Mouse (Mus musculus) midbrain, embryonic 16.5 days (tissue): ENCODE results near the gene Tmem108. TPM values are rescaled to one million over a fixed set of nuclear protein-coding genes. Genes with fewer than 3 reads are reported as not detected.

Source experiments
- ATAC-seq: fragments of 200-750 bp; cut with Nextera tagmentation; 2 replicates; pipeline ENCODE4 v1.8.0; 2017; ENCODE audit warnings: moderate TSS enrichment
- H3K27ac ChIP-seq: fragments of 300-500 bp; sonication (generic); 2 replicates; pipeline ENCODE4 v1.5.1; 2014; ENCODE audit warnings: mild to moderate bottlenecking, low read length, mixed read lengths
- H3K27me3 ChIP-seq: fragments of 300-500 bp; sonication (generic); 2 replicates; pipeline ENCODE4 v1.6.1; 2014; ENCODE audit warnings: low read depth, low read length, mixed read lengths; ENCODE audit not compliant: control insufficient read depth, insufficient read depth
- H3K36me3 ChIP-seq: fragments of 300-500 bp; sonication (generic); 2 replicates; pipeline ENCODE4 v1.6.1; 2014; ENCODE audit warnings: mild to moderate bottlenecking, low read length, moderate library complexity, mixed read lengths; ENCODE audit not compliant: control insufficient read depth, insufficient read depth
- H3K4me1 ChIP-seq: fragments of 300-500 bp; sonication (generic); 2 replicates; pipeline ENCODE4 v1.6.1; 2014; ENCODE audit warnings: mild to moderate bottlenecking, low read length, mixed read lengths; ENCODE audit not compliant: control insufficient read depth, insufficient read depth
- H3K4me2 ChIP-seq: fragments of 300-500 bp; sonication (generic); 2 replicates; pipeline ENCODE4 v1.6.1; 2014; ENCODE audit warnings: mild to moderate bottlenecking, low read length, mixed read lengths
- H3K4me3 ChIP-seq: fragments of 300-500 bp; sonication (generic); 2 replicates; pipeline ENCODE4 v1.5.1; 2014; ENCODE audit warnings: low read depth, mild to moderate bottlenecking, low read length, moderate library complexity, mixed read lengths
- H3K9ac ChIP-seq: fragments of 300-500 bp; sonication (generic); 2 replicates; pipeline ENCODE4 v1.6.1; 2014; ENCODE audit warnings: low read depth, low read length, mixed read lengths
- H3K9me3 ChIP-seq: fragments of 300-500 bp; sonication (generic); replicated peaks from 2 replicates; pipeline ENCODE4 v1.6.1; 2014; ENCODE audit warnings: mild to moderate bottlenecking, low read length, mixed read lengths; ENCODE audit not compliant: control insufficient read depth, poor library complexity, severe bottlenecking
- WGBS: fragments of 180-500 bp; shearing (Covaris S2); extraction: QIAGEN DNeasy Blood & Tissue Kit; methylation state at CpG from one replicate; pipeline ENCODE4 v1.1.7; 2014; 5-methylcytosine and 5-hydroxymethylcytosine counted together
- polyA plus RNA-seq: library from polyadenylated mRNA; unstranded; fragments of >200 nt; fragmentation: Nextera tagmentation; extraction: Ambion mirVana; gene quantifications from 2 replicates; pipeline ENCODE4 v1.2.1, GENCODE M21; 2015

The Tmem108 gene
- polyA plus RNA-seq, 1 experiment from 2014 or later = 28.9 TPM

GRCm38 (mm10) chr9:103557085-103557484, 204.6 kb downstream of the Tmem108 start:
- peaks cover 28% of the 10 kb centered on the region for H3K4me1 ChIP-seq
- no peak overlapping the region for H3K27ac ChIP-seq
- no peaks in the 10 kb centered on the region for H3K36me3 ChIP-seq
- no peak overlapping the region for H3K4me2 ChIP-seq
- ATAC-seq = no peak
- H3K9ac ChIP-seq = no peak overlapping the region
- H3K27me3 ChIP-seq = peaks cover 6% of the 10 kb centered on the region; the same call in 1 of the 2 replicates
- H3K9me3 ChIP-seq = no peaks in the 10 kb centered on the region
- no peak overlapping the region for H3K4me3 ChIP-seq
- 93% methylated on average over 15 of the region's 15 CpGs for WGBS

DNA sequence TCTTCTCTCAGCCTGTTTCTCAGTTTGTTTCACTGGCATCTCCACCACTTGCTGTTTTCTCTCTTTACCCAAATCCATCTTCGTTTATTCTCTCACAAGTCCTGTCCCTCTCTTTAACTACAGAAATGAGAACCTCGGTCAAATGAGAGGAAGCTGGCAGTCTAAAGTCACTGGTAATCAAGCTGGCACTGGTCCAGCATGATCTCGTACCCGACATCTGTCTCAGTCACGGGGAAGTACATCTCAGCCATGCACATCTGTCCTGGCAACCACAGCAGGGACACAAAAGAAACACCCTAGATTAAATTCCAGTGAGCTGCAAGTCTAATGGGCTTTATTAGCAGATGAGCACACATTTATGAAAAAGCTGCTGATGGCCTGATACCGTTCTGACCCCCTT, 206.3 kb downstream of the Tmem108 start:
- H3K36me3 ChIP-seq = no peaks in the 10 kb centered on the region
- H3K27ac ChIP-seq = no peak overlapping the region
- H3K27me3 ChIP-seq = peaks cover 6% of the 10 kb centered on the region; the same call in 1 of the 2 replicates
- 40% methylated on average over 6 of the region's 6 CpGs for WGBS
- no peak overlapping the region for H3K4me2 ChIP-seq
- no peak overlapping the region for H3K4me3 ChIP-seq
- H3K4me1 ChIP-seq = peaks cover 37% of the 10 kb centered on the region
- no peaks in the 10 kb centered on the region for H3K9me3 ChIP-seq
- no peak overlapping the region for H3K9ac ChIP-seq
- no peak for ATAC-seq

GRCm38 (mm10) chr9:103550661-103551248, 210.9 kb downstream of the Tmem108 start:
- no peaks in the 10 kb centered on the region for H3K36me3 ChIP-seq
- peak overlapping the region; percentile 62 for H3K27ac ChIP-seq
- no peaks in the 10 kb centered on the region for H3K9me3 ChIP-seq
- 0 out of 2 replicates have a peak overlapping the region, but pooled peaks have one; percentile 1 for H3K4me3 ChIP-seq
- H3K9ac ChIP-seq = peak overlapping the region; percentile 43
- peak; percentile 43 for ATAC-seq
- H3K4me2 ChIP-seq = peak overlapping the region; percentile 40
- 11% methylated on average over 21 of the region's 21 CpGs for WGBS
- H3K4me1 ChIP-seq = peaks cover 36% of the 10 kb centered on the region
- H3K27me3 ChIP-seq = peaks cover 4% of the 10 kb centered on the region; the same call in 1 of the 2 replicates

DNA sequence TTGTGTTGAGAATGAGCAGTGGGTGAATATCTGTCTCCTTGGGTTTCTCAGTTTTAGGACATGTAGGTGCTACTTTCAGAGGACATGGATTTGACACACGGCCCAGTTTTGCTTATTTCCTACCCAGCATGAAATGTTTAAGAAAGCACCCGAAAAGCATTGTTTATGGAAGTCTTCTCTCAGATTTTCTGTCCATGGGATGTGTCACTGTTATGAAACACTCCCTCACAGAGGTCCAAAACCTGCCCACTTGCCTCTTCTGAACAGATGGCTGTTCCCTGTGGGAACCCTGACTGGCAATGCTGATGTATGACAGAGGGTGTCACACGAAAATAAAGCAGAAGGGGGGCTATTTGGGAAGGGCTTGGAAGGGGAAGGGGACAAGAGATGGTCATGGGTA, 212.5 kb downstream of the Tmem108 start:
- peaks cover 36% of the 10 kb centered on the region for H3K4me1 ChIP-seq
- no peak overlapping the region for H3K4me3 ChIP-seq
- no peak for ATAC-seq

DNA sequence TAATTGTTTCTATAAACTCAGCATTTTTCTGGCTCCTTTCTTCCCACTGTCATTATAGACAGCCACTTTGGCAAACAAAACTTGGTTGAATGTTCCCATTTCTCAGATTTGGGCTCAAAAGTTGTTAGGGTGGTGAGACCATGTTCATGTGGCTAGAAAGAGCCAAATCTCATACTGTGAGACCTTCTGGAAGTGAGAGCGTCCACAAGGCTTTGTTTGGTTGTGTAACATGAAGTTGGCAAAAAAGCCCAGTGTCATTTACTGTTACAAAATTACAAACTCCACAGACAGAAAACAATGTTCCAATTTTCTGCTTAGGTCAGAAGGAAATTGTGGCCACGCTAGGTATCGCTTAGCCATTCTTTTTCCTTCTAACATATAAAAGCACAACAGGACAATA, 213.0 kb downstream of the Tmem108 start:
- H3K9ac ChIP-seq = no peak overlapping the region
- H3K27ac ChIP-seq = no peak overlapping the region
- no peak overlapping the region for H3K4me2 ChIP-seq
- H3K4me3 ChIP-seq = no peak overlapping the region
- no peaks in the 10 kb centered on the region for H3K9me3 ChIP-seq
- H3K4me1 ChIP-seq = peaks cover 38% of the 10 kb centered on the region
- H3K27me3 ChIP-seq = no peaks in the 10 kb centered on the region
- no peaks in the 10 kb centered on the region for H3K36me3 ChIP-seq
- no peak for ATAC-seq
- WGBS = 81% methylated on average over 3 of the region's 3 CpGs

More for the DNA sequence above, 212.5 kb downstream of the Tmem108 start:
- WGBS = 61% methylated on average over 3 of the region's 3 CpGs
- Histone ChIP-seq H3K27ac (no peak overlapping the region), H3K36me3 (no peaks in the 10 kb centered on the region), H3K9ac (no peak overlapping the region), H3K4me2 (no peak overlapping the region), H3K27me3 (no peaks in the 10 kb centered on the region), H3K9me3 (no peaks in the 10 kb centered on the region)

DNA sequence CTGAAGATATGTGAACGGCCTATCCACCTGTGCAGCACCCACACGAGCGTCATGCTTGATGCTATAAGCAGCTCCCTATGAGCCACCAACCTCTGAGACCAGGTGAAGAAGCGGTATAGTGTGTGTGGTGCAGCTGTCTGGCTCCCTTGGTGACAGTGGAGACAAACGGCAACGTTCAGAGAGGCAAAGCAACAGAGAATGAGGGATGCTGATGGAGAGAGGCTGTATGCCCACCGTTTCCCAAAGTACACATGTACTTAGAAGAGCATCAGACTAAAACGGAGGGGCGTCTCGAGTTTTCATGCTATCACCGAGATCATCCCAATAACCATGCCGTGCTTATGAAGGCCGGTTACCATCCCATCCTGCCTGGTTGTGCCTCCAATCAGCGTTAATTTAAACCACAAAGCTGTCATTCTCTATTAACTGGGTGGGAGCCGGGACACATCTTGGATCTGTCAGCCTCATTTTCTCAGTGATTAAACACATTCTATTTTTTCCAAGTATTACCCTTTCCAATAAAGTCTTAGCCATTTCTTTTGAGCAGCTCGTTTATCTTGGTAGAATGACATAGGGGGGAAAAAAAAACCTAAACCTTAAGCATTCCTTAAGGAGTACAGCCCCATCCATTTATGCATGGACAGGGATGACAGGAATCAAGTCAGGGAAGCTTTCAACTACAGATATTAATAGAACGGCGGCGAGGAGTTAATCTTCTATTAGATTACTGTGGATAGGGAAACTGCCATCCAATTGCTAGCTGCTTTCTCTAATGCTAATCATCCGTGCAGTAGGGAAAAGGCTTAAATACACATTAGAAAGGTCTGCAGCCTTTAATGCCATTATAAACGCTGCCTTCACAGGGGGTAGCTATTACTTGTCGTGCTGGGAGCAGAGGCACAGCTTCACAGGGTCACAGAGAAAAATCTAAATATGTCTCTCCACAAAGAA, 214.7 kb downstream of the Tmem108 start:
- 0 out of 2 replicates have a peak overlapping the region, but pooled peaks have one; percentile 27 for H3K9ac ChIP-seq
- ATAC-seq = peak; percentile 22; the same call in 1 of the 2 replicates

GRCm38 (mm10) chr9:103545729-103546128, 215.9 kb downstream of the Tmem108 start:
- no peak for ATAC-seq
- Histone ChIP-seq H3K4me3 (no peak overlapping the region), H3K9ac (no peak overlapping the region), H3K4me2 (no peak overlapping the region), H3K27me3 (no peaks in the 10 kb centered on the region), H3K9me3 (no peaks in the 10 kb centered on the region), H3K36me3 (no peaks in the 10 kb centered on the region), H3K4me1 (peaks cover 27% of the 10 kb centered on the region), H3K27ac (no peak overlapping the region)
- 97% methylated on average over 4 of the region's 4 CpGs for WGBS

More for the DNA sequence above, 214.7 kb downstream of the Tmem108 start:
- H3K27me3 ChIP-seq = no peaks in the 10 kb centered on the region
- H3K4me3 ChIP-seq = no peak overlapping the region
- H3K27ac ChIP-seq = peak overlapping the region; percentile 71
- 27% methylated on average over 22 of the region's 22 CpGs for WGBS
- H3K4me2 ChIP-seq = peak overlapping the region; percentile 17
- peaks cover 38% of the 10 kb centered on the region for H3K4me1 ChIP-seq
- H3K36me3 ChIP-seq = no peaks in the 10 kb centered on the region
- no peaks in the 10 kb centered on the region for H3K9me3 ChIP-seq

DNA sequence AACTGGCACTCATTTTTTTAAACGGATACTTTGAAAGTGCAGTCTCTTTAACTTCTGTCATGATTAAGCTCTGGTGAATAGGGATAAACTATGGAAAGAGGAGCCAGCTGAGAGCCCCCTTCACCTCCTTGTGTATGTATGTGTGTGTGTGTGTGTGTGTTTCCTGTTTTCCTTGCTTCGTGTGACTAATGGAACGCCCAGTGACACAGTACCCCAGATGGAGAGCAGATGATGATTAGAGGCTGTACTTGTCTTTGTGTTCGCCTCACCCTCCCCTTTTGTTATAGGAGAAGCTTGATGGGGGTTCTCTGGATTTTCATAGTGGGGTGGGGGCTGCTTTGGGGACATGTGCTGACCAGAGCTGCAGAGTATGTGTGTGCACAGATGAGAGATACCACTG, 216.4 kb downstream of the Tmem108 start:
- no peak overlapping the region for H3K27ac ChIP-seq
- H3K27me3 ChIP-seq = no peaks in the 10 kb centered on the region
- H3K9me3 ChIP-seq = no peaks in the 10 kb centered on the region
- no peak overlapping the region for H3K4me3 ChIP-seq
- no peaks in the 10 kb centered on the region for H3K36me3 ChIP-seq
- peaks cover 25% of the 10 kb centered on the region for H3K4me1 ChIP-seq
- no peak for ATAC-seq
- no peak overlapping the region for H3K9ac ChIP-seq
- no peak overlapping the region for H3K4me2 ChIP-seq
- WGBS = 62% methylated on average over 4 of the region's 4 CpGs

DNA sequence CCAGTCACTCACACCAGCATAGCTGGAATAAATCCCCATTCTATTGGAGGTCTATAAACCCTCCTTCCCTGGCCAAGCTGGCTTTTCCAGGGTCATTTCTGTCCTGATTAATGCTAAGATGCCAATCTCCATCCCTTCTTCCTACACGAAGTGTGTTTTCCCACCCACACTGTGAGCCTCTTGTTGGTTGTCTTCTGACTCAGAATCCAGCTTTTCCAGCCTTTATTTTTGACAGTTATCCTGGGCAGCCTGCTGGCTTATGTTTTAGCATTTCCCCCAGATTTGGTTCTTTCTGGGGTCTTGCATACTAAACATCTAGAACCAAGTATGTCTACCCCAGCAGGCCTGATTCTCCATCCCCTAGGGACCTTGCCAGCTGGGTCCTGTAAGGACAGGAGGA, 217.0 kb downstream of the Tmem108 start:
- Histone ChIP-seq H3K4me1 (peaks cover 29% of the 10 kb centered on the region), H3K9me3 (no peaks in the 10 kb centered on the region), H3K27me3 (no peaks in the 10 kb centered on the region), H3K36me3 (no peaks in the 10 kb centered on the region), H3K4me3 (no peak overlapping the region), H3K9ac (no peak overlapping the region), H3K4me2 (no peak overlapping the region), H3K27ac (no peak overlapping the region)
- WGBS = 70% methylated on average over 1 of the region's 1 CpGs
- no peak for ATAC-seq
